Mouse (Mus musculus) midbrain, postnatal 0 days (tissue): ENCODE measurements around the gene Ntrk3. TPM values are rescaled to one million over a fixed set of nuclear protein-coding genes. Genes with fewer than 3 reads are reported as not detected.

Experiments
- ATAC-seq: fragments of 200-750 bp; cut with Nextera tagmentation; 2 replicates; pipeline ENCODE4 v1.8.0; 2017; ENCODE audit warnings: moderate number of reproducible peaks, mild to moderate bottlenecking, moderate TSS enrichment, moderate library complexity; ENCODE audit not compliant: low FRiP score
- DNase-seq: peaks from one replicate; pipeline ENCODE4 v3.0.0-alpha.2; 2015; ENCODE audit warnings: low spot score
- H3K27ac ChIP-seq: fragments of 300-500 bp; sonication (generic); 2 replicates; pipeline ENCODE4 v1.5.1; 2014; ENCODE audit warnings: low read depth, mild to moderate bottlenecking, low read length, mixed read lengths
- H3K27me3 ChIP-seq: fragments of 300-500 bp; sonication (generic); 2 replicates; pipeline ENCODE4 v1.6.1; 2014; ENCODE audit warnings: low read length, control low read depth, mixed read lengths; ENCODE audit not compliant: insufficient read depth
- H3K36me3 ChIP-seq: fragments of 300-500 bp; sonication (generic); 2 replicates; pipeline ENCODE4 v1.6.1; 2014; ENCODE audit warnings: low read length, control low read depth, mixed read lengths; ENCODE audit not compliant: insufficient read depth
- H3K4me1 ChIP-seq: fragments of 300-500 bp; sonication (generic); 2 replicates; pipeline ENCODE4 v1.6.1; 2014; ENCODE audit warnings: mild to moderate bottlenecking, control low read depth, antibody characterized with exemption, low read length, mixed read lengths; ENCODE audit not compliant: insufficient read depth
- H3K4me2 ChIP-seq: fragments of 300-500 bp; sonication (generic); 2 replicates; pipeline ENCODE4 v1.6.1; 2014; ENCODE audit warnings: low read depth, mild to moderate bottlenecking, low read length, mixed read lengths; ENCODE audit not compliant: poor library complexity, severe bottlenecking
- H3K4me3 ChIP-seq: fragments of 300-500 bp; sonication (generic); 2 replicates; pipeline ENCODE4 v1.5.1; 2014; ENCODE audit warnings: low read depth, mild to moderate bottlenecking, low read length, moderate library complexity
- H3K9ac ChIP-seq: fragments of 300-500 bp; sonication (generic); replicated peaks from 2 replicates; pipeline ENCODE4 v1.6.1; 2014; ENCODE audit warnings: mild to moderate bottlenecking, low read length, moderate library complexity, mixed read lengths; ENCODE audit not compliant: poor library complexity, severe bottlenecking
- H3K9me3 ChIP-seq: fragments of 300-500 bp; sonication (generic); 2 replicates; pipeline ENCODE4 v1.6.1; 2016; ENCODE audit warnings: low read length, control low read depth
- CTCF ChIP-seq: IDR thresholded peaks from 2 replicates; pipeline ENCODE4 v1.5.1; 2016; ENCODE audit warnings: antibody characterized with exemption, mild to moderate bottlenecking
- WGBS: fragments of 180-500 bp; shearing (Covaris S2); extraction: QIAGEN DNeasy Blood & Tissue Kit; methylation state at CpG from one replicate; pipeline ENCODE4 v1.1.7; 2014; 5-methylcytosine and 5-hydroxymethylcytosine counted together
- polyA plus RNA-seq: library from polyadenylated mRNA; unstranded; fragments of >200 nt; fragmentation: Nextera tagmentation; extraction: Ambion mirVana; gene quantifications from 2 replicates; pipeline ENCODE4 v1.2.1, GENCODE M21; 2015
- total RNA-seq: library from RNA; depleted of rRNA; stranded (reverse); fragments of >200 nt; gene quantifications from 2 replicates; pipeline ENCODE4 v1.2.3, GENCODE M21; 2014

Gene Ntrk3
- total and polyA plus RNA-seq, 2 experiments from 2014 or later = 26.0 to 101 TPM

DNA sequence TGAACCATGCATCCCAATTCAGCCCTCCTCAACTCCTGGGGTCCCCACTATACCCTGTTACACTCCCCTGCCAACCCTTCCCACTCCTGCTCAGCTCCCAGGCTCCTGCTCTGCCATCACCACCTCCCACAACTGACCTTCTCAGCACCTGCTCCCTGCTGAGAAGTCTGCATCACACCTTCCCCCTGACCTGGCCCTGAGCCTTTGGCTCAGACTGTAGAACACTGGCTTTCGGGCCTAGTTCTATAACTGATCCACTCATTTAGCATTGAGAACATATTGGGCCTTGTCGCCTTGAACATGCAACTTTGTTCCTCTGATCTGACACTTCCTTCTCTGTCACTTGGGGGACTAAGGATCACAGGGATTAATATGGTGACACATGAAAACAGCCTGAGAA, 152.9 kb downstream of the Ntrk3 start:
- no peak for ATAC-seq
- TF ChIP-seq CTCF = no peak
- H3K4me1 ChIP-seq = no peaks in the 10 kb centered on the region
- H3K9me3 ChIP-seq = no peaks in the 10 kb centered on the region
- no peak overlapping the region for H3K4me3 ChIP-seq
- H3K27me3 ChIP-seq = peaks cover 10% of the 10 kb centered on the region
- DNase-seq = no peak
- H3K9ac ChIP-seq = no peak overlapping the region
- 80% methylated on average over 2 of the region's 2 CpGs for WGBS
- no peaks in the 10 kb centered on the region for H3K36me3 ChIP-seq
- H3K4me2 ChIP-seq = no peak overlapping the region
- no peak overlapping the region for H3K27ac ChIP-seq

- no peak for ATAC-seq
- H3K4me1 ChIP-seq = no peaks in the 10 kb centered on the region
- H3K4me3 ChIP-seq = no peak overlapping the region
- DNase-seq = peak; percentile 65
- no peak overlapping the region for H3K27ac ChIP-seq
- 13% methylated on average over 3 of the region's 3 CpGs for WGBS
- no peak overlapping the region for H3K9ac ChIP-seq
- H3K36me3 ChIP-seq = no peaks in the 10 kb centered on the region
- peak; percentile 73 for TF ChIP-seq CTCF
- no peak overlapping the region for H3K4me2 ChIP-seq
- no peaks in the 10 kb centered on the region for H3K9me3 ChIP-seq
- peaks cover 10% of the 10 kb centered on the region for H3K27me3 ChIP-seq
Measured at GRCm38 (mm10) chr7:78584499-78584898, 153.3 kb downstream of the Ntrk3 start.

DNA sequence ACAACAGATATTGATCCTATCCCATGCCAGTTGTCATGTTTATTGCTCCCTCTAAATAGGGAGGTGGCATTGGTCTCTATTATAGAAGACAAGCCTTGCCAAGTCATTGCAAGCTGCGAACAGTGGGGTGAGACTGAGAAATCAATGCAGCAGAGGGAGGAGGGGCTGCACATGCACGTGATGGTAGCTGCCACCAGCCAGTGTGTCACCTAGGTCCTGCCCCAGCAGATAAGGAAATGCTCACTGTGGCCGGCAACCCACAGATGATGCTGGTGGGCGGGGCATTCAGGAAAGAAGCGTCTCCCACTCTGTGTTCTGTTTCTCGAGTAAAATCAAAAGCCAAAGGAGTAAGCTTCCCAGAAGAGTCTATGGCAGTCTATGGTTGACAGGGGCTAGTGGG, 154.1 kb downstream of the Ntrk3 start:
- no peak for TF ChIP-seq CTCF
- DNase-seq (no peak), ATAC-seq (no peak)
- Histone ChIP-seq H3K9me3 (no peaks in the 10 kb centered on the region), H3K36me3 (no peaks in the 10 kb centered on the region), H3K4me3 (no peak overlapping the region), H3K27me3 (peaks cover 10% of the 10 kb centered on the region), H3K27ac (no peak overlapping the region), H3K4me1 (no peaks in the 10 kb centered on the region), H3K4me2 (no peak overlapping the region), H3K9ac (no peak overlapping the region)
- 69% methylated on average over 6 of the region's 6 CpGs for WGBS

GRCm38 (mm10) chr7:78581341-78581740, 156.5 kb downstream of the Ntrk3 start:
- Histone ChIP-seq H3K9ac (no peak overlapping the region), H3K4me2 (no peak overlapping the region), H3K9me3 (no peaks in the 10 kb centered on the region), H3K27ac (no peak overlapping the region), H3K36me3 (no peaks in the 10 kb centered on the region), H3K4me1 (0 out of 2 replicates have a peak, but pooled peaks cover under 1% of the 10 kb centered on the region), H3K27me3 (peaks cover 10% of the 10 kb centered on the region), H3K4me3 (no peak overlapping the region)
- ATAC-seq (no peak), DNase-seq (no peak)
- 46% methylated on average over 1 of the region's 1 CpGs for WGBS
- no peak for TF ChIP-seq CTCF

DNA sequence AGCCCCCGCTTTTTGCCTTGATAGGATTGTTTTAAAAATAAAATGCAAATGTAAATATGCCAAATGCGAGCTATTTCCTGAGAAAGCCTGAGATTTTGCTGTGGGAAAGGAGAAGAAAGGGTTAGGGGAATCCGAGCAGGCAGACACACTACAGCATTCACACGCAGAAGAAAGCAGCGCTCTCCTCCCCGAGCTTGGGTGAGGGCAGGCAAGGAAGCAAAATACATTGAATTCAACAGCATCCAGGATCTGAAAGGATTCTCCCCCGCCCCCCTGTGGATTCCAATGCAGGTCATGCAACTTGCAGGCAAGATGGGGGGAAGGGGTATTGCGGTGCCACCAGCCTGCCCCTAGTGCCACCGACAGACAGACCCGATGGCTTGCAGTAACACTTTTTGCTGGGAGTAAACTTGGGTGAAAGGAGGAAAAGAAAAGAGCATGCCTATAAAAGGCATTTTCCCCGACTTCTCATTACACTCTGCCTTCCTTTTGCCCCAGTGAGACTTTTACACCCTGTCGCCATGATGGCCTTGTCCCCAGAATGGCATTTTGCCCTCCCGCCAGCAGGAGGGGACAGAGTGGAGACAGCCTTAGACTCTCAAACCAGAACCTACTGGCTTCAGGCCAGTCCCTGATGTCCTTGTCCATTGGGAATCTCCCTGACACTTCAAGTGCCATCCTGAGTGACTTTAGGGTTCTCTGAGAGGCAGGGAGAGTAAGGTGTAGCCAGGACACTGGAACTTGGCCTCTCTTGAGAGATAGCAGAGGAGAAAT, 158.2 kb downstream of the Ntrk3 start:
- DNase-seq (peak; percentile 82), ATAC-seq (peak; percentile 55; the same call in 1 of the 2 replicates)
- Histone ChIP-seq H3K4me2 (peak overlapping the region; percentile 88), H3K27ac (peak overlapping the region; percentile 83), H3K4me1 (0 out of 2 replicates have a peak, but pooled peaks cover 15% of the 10 kb centered on the region), H3K27me3 (peaks cover 10% of the 10 kb centered on the region), H3K9me3 (no peaks in the 10 kb centered on the region), H3K36me3 (no peaks in the 10 kb centered on the region), H3K4me3 (peak overlapping the region; percentile 77), H3K9ac (peak overlapping the region; percentile 81)
- TF ChIP-seq CTCF = peak; percentile 67
- 1% methylated on average over 13 of the region's 13 CpGs for WGBS
